Mouse (Mus musculus) bone marrow, adult 2 months (tissue): ENCODE results near the gene Ccdc81. TPM values are rescaled to one million over a fixed set of nuclear protein-coding genes. Genes with fewer than 3 reads are reported as not detected.

ENCODE experiments used
- H3K27ac ChIP-seq: fragments of 200-500 bp; 2 replicates; pipeline ENCODE4 v1.5.1; 2012; ENCODE audit warnings: low read depth, mild to moderate bottlenecking, control low read depth, inconsistent platforms, low read length; ENCODE audit not compliant: control insufficient read depth, poor library complexity, insufficient read depth
- H3K4me1 ChIP-seq: fragments of 200-500 bp; 2 replicates; pipeline ENCODE4 v1.6.1; 2011; ENCODE audit warnings: low read length; ENCODE audit not compliant: control insufficient read depth, insufficient read depth
- H3K4me3 ChIP-seq: fragments of 200-500 bp; replicated peaks from 2 replicates; pipeline ENCODE3; 2011; ENCODE audit warnings: mild to moderate bottlenecking, low read depth, low read length, control low read depth; ENCODE audit not compliant: control insufficient read depth
- CTCF ChIP-seq: fragments of 200-500 bp; IDR thresholded peaks from 2 replicates; pipeline ENCODE4 v1.5.1; 2011; ENCODE audit warnings: low read length, control low read depth; ENCODE audit not compliant: control insufficient read depth, insufficient read depth
- POLR2A ChIP-seq: fragments of 200-500 bp; IDR thresholded peaks from 2 replicates; pipeline ENCODE4 v1.6.1; 2011; ENCODE audit warnings: low read depth, mild to moderate bottlenecking, control low read depth, low read length, borderline replicate concordance; ENCODE audit not compliant: control insufficient read depth
- WGBS: fragments of 180-500 bp; shearing (Covaris S2); methylation state at CpG from one replicate; pipeline ENCODE4 v1.1.7; 2018; 5-methylcytosine and 5-hydroxymethylcytosine counted together
- polyA plus RNA-seq: library from polyadenylated mRNA; stranded (reverse); fragments of >200 nt; gene quantifications from 2 replicates; pipeline ENCODE4 v1.2.4, GENCODE M21; 2011; ENCODE audit warnings: low replicate concordance; ENCODE audit not compliant: missing spikeins, insufficient read depth, insufficient read length

Ccdc81 gene
- polyA plus RNA-seq, 1 experiment: not detected

DNA sequence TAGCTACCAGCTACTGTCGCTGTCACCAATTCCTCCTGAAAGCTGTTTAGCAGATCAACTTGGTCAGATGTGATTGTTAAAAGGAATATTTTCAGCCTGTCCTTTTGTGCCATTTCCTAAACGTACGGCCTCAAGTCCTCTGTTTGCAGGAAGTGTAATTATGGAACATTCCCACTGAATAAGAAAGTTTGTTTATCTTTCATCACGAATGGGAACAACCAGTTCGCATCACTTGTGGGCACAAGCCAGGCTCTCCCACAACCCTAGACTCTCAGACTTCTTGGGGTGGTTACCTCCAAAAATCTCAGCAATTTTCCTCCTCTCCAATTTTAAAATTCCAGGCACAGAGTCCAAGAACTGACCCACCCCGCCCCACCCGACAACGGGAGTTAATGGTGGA lies 63.7 kb downstream of the Ccdc81 start:
- 76% methylated on average over 8 of the region's 8 CpGs for WGBS
- TF ChIP-seq POLR2A: no peak
- TF ChIP-seq CTCF: no peak
- H3K4me1 ChIP-seq: no peaks in the 10 kb centered on the region; the same call in 1 of the 2 replicates
- no peak overlapping the region for H3K4me3 ChIP-seq
- no peak overlapping the region for H3K27ac ChIP-seq

DNA sequence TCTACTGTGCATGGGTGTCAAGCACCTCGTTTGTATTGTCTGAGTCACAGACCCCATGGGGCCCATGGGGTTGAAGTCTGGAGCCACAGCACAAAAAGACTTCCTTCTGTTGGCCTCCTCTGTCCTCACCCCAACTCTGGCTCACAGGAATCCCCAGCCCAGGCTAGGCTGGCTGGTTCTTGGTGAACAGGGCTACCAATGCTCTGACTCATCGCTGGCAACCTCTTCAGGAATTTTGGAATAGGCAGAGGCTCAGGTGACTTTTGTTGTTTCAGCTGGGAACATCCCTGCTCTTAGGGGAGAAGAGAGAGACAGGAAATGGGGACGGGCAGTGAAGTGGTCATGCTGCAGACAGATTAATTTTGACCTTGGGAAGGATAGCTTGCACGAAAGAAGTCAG lies 65.6 kb downstream of the Ccdc81 start:
- Histone ChIP-seq H3K4me3 (no peak overlapping the region), H3K27ac (no peak overlapping the region), H3K4me1 (no peaks in the 10 kb centered on the region; the same call in 1 of the 2 replicates)
- 48% methylated on average over 4 of the region's 4 CpGs for WGBS
- TF ChIP-seq POLR2A: no peak
- TF ChIP-seq CTCF: no peak

DNA sequence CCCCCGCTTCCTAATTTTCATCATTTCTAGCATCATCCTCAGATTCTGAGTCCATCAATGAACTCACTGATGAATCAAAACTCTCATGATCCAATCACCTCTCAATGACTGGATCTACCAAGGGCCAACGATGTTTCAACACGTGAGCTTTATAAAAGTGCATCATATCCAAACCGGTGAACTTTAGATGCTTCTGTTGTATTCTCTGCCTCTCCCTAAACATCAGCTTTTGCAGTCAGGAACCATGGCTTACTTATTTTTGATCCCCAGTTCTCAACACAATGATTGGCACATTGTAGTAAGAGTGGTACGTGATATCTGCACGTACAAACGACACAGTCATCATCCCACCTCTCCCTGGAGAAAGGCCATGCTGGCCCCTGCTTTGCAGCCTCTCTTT lies 66.8 kb downstream of the Ccdc81 start:
- Histone ChIP-seq H3K4me1 (no peaks in the 10 kb centered on the region; the same call in 1 of the 2 replicates), H3K4me3 (no peak overlapping the region), H3K27ac (no peak overlapping the region)
- 90% methylated on average over 7 of the region's 7 CpGs for WGBS
- TF ChIP-seq POLR2A (no peak), CTCF (no peak)

DNA sequence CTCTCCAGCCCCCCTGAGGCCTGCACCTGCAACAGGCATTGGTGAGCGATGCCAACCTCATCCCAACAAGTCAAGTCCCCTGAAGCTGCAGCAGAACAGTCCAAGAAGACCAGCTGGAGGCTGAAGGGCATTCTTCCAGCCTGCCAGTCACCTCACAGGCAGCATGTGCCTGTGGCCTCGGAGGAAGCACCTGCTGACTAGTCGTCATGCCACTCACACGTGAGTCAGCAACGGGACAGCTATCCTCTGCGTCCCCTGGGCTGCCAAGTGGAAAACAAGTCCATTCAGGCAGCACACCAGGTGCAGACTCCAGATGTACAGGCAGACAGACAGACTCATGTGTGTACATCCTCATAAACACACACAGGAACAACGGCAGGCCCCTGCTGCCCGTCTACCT lies 67.9 kb downstream of the Ccdc81 start:
- Histone ChIP-seq H3K27ac (no peak overlapping the region), H3K4me1 (no peaks in the 10 kb centered on the region; the same call in 1 of the 2 replicates), H3K4me3 (no peak overlapping the region)
- 22% methylated on average over 8 of the region's 8 CpGs for WGBS
- no peak for TF ChIP-seq POLR2A
- TF ChIP-seq CTCF: no peak

DNA sequence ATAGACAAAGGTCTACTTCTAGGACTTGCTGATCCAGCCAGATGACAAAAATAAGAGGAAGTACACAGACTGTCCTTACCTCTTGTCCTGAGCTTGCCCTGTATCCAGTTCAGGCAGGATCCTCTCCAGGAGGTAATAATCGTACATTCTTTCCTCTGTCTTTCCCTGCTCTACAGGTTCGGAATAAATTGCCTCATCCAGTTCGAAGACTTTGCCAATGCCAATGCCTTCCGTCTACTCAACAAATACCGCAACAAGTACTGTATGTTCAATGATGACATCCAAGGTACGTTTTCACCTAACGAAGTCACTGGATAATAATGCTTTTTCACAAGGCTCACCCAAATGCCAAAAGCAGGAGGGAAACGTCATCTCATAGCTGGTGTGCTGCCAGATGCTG lies 69.9 kb downstream of the Ccdc81 start:
- no peak overlapping the region for H3K27ac ChIP-seq
- WGBS: 84% methylated on average over 8 of the region's 8 CpGs
- no peak overlapping the region for H3K4me3 ChIP-seq
- no peaks in the 10 kb centered on the region; the same call in 1 of the 2 replicates for H3K4me1 ChIP-seq
- no peak for TF ChIP-seq CTCF
- no peak for TF ChIP-seq POLR2A

DNA sequence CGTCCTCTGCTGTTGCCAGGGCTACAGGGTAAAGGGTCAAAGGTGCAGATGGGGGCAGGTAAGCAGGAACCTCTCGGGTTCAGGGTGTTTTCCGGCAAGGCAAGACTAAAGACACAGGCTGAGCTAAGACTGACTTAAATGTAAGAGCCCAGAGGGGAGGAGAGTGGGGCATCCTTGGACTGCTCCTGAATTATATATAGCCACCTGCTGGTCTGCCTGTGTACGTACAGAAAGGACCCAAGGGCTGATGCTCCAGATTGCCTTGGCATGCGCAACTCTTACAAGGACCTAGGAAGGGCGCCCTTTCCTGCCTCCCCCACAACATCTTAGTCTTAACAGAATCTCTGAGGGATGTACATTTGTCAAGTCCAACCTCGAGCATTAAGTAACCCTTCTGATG lies 74.2 kb downstream of the Ccdc81 start:
- no peaks in the 10 kb centered on the region for H3K4me1 ChIP-seq
- no peak overlapping the region for H3K27ac ChIP-seq
- 58% methylated on average over 7 of the region's 7 CpGs for WGBS
- no peak; the same call in 1 of the 2 replicates for TF ChIP-seq CTCF
- TF ChIP-seq POLR2A: no peak
- H3K4me3 ChIP-seq: no peak overlapping the region

DNA sequence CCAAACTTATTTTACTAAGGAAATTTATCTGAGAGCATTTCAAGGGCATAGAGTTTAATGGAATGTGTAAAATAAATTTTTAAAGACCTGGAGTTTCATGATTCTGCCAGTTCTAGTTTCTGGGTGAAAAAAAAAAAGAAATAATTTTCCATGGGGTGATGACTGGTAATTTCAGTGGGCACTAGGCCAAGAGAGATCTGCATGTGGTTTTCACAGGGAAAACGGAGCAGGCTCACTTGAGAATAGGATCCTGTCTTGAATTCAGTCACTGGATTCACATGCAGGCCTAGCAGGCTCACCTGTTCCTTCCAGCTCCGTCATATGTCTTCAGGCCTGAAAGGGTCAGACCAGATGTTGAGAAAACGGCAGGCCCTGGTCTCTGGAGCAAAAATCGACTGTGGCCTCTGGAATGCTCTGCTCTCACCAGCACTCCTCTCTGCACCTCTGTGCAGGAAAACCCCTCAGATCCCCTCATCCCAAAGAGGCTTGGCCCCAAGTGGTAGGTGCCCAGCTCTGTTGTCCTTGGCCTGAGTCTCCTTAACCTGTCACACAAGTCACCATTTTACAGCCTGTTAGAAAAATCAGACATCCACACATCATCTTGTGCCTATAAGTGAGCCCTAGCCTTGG lies 74.9 kb downstream of the Ccdc81 start:
- 72% methylated on average over 4 of the region's 4 CpGs for WGBS
- H3K27ac ChIP-seq: no peak overlapping the region
- no peaks in the 10 kb centered on the region for H3K4me1 ChIP-seq
- no peak overlapping the region for H3K4me3 ChIP-seq
- TF ChIP-seq POLR2A (no peak), CTCF (no peak)

Other genes with a start within 250 kb of the Ccdc81 start
- gene Hikeshi, start 37.6 kb upstream of the Ccdc81 start, polyA plus RNA-seq: 7.1 and 32.9 TPM in 2 replicates
- 39.1 and 83.2 TPM in 2 replicates for gene Eed, start 77.4 kb upstream of the Ccdc81 start, polyA plus RNA-seq
- 185 and 222 TPM in 2 replicates for gene Picalm, start 226.6 kb upstream of the Ccdc81 start, polyA plus RNA-seq